Mouse (Mus musculus) brain, embryonic 14.5 days (tissue): ENCODE data around the gene Pigs.

Experiments
- CTCF ChIP-seq: fragments of 200-500 bp; IDR thresholded peaks from 2 replicates; pipeline ENCODE4 v1.5.1; 2012; ENCODE audit warnings: inconsistent platforms, mild to moderate bottlenecking, moderate library complexity, borderline replicate concordance; ENCODE audit not compliant: insufficient read depth, insufficient read length; ENCODE audit errors: extremely low read depth
- POLR2A ChIP-seq: fragments of 200-500 bp; IDR thresholded peaks from 2 replicates; pipeline ENCODE4 v1.6.1; 2012; ENCODE audit warnings: mild to moderate bottlenecking, inconsistent platforms, borderline replicate concordance; ENCODE audit not compliant: poor library complexity, insufficient read depth, insufficient read length, severe bottlenecking; ENCODE audit errors: extremely low read depth

DNA sequence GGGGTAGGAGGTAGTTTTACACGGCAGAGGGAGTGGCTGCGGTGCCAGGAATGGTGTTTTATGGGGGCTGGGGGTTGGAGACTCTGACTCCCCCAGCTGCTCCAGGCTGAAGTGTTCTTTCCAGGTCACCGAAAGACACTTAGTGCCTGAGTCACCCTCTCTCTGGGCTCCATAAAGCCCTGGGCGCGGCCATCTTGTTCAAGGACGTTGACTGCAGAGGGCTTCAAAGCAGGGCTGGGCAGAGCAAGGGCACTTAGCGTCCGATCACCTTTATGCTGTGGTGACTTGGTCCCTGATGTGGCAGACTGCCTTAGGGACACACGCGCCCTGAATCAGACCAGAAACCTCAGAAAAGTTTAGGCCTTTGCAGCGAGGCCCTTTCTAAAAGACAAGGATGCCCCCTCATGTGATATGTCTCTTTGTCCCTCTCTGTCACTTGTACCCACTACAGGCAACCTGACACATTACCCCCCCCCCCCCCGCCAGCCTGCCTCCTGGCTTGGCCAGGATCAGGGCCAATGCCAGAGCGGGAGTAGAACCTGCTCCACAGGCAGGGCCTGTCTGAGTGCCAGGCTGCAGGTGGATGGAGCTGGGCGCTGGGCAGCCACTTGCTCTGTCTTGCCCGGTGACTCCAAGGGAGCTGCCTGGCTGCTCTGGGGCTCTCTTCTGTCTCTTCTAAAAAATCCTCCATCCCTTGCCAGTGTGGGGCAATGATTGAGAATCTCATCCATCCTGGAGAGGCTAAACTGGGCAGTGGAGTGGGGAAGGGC is 39.4 kb downstream of the Pigs start:
- TF ChIP-seq POLR2A (no peak), CTCF (no peak)
